Mouse (Mus musculus): ENCODE results near the gene 2410137M14Rik. TPM values are rescaled to one million over a fixed set of nuclear protein-coding genes. Genes with fewer than 3 reads are reported as not detected.

2410137M14Rik gene
- polyA plus RNA-seq, 1 experiment from 2014 or later = not detected

DNA sequence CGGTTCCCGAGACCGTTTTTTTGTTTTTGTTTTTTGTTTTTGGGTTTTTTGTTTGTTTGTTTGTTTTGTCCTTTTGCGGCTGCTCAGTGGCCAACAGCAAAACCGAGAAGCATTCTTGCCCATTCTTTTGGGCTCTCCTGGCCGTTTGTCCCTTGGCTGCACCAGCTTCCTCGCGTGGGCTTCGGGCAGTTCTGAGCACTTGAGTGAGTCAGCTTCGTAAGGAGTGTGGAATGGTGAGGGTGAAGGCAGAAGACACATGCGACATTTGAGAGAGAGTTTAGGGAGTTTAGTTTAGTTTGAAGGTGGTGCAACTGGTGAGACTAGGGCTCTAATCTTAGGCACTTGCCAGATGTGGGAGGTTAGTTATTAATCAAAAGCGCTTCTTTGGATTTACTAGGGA lies 22.2 kb downstream of the 2410137M14Rik start:
- Histone ChIP-seq H3K9me3 (no peaks in the 10 kb centered on the region), H3K27ac (peak overlapping the region; percentile 72)
- no peak for ATAC-seq (ENCODE audit: insufficient read depth, low FRiP score, low read depth)

DNA sequence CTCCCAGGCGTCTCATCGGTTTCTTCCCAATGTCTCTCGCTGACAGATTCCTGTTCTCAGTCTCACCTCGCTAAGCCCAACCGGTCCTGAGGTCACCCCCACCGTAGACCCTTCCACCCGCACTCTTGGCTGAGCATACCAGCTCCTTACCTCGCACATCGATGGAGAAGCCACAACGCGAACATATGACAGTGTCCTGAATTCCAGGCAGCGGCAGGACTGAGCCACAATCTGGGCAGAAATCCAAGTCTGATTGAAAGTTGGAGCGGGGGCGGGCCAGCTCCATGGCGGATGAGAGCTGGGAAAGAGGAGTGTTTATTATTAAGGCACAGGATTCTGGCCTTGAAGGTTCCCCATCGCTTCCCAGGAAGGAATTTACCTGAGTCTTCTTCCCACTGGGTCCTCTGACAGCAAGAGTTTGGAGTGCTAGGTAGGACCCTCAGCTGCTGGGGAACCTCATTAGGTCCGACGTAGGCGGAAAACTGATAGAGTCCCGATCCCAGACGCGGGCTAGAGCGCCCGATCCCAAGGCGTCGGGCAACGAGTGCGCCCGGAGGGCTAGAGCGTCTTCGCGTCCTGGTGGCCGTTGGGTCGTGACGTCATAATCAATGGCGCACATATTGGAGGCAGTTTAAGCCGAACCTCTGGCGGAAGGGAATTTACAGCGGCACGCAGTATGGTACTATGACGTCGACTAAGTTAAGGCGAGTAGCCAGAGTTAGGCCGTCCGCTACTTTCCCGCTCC lies 22.9 kb downstream of the 2410137M14Rik start, which contains the start of the genes Znrd1 and Znrd1as:
Znrd1 (minus strand) TSS at position 561 of the 745 bp plus-strand sequence.
Znrd1as (plus strand) TSS at position 594 of the 745 bp plus-strand sequence.
- H3K4me1 ChIP-seq = peaks cover 8% of the 10 kb centered on the region
- ATAC-seq (ENCODE audit: insufficient read depth, low FRiP score, low read depth) = peak; percentile 97
- H3K27me3 ChIP-seq (replicated peaks) = no peaks in the 10 kb centered on the region
- peak within 1 kb of the TSS; percentile 69 for H3K4me2 ChIP-seq
- no peaks in the 10 kb centered on the region for H3K9me3 ChIP-seq
- H3K36me3 ChIP-seq = peaks cover 7% of the 10 kb centered on the region
- peak within 1 kb of the TSS; percentile 51 for H3K9ac ChIP-seq
- H3K27ac ChIP-seq = peak within 1 kb of the TSS; percentile 72
- 0% methylated on average over 46 of the region's 46 CpGs for WGBS
- peak within 1 kb of the TSS; percentile 58 for H3K4me3 ChIP-seq (replicated peaks)

More for the DNA sequence above, 22.2 kb downstream of the 2410137M14Rik start:
- WGBS = 7% methylated on average over 12 of the region's 12 CpGs
- Histone ChIP-seq H3K27me3 (replicated peaks) (no peaks in the 10 kb centered on the region), H3K36me3 (peaks cover 7% of the 10 kb centered on the region), H3K9ac (peak overlapping the region; percentile 47), H3K4me2 (peak overlapping the region; percentile 69), H3K4me3 (replicated peaks) (peak overlapping the region; percentile 58), H3K4me1 (peaks cover 8% of the 10 kb centered on the region)

DNA sequence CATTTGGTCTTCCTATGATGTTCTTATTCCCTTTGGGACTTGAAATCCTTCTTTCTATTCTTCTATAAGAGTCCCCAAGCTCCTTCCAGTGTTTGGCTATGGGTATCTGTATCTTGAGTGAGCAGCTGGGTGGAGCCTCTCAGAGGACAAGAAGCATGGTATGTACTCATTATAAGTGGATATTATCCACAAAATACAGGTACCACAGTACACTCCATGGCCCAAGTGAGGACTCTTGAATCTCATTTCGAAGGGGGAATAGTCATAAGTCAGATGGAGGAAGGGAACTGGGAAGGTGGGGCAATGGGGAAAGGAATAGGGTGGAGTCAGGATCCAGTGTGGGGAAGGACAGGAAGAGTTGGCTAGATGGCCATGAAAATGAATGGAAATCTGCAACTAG lies 28.0 kb downstream of the 2410137M14Rik start:
- ATAC-seq (ENCODE audit: insufficient read depth, low FRiP score, low read depth) = no peak
- WGBS = 87% methylated on average over 1 of the region's 1 CpGs

GRCm38 (mm10) chr17:36952631-36953030 lies 28.4 kb downstream of the 2410137M14Rik start:
- H3K4me2 ChIP-seq = no peak overlapping the region
- H3K4me1 ChIP-seq = peaks cover 9% of the 10 kb centered on the region
- WGBS = 90% methylated on average over 2 of the region's 2 CpGs
- no peak overlapping the region for H3K9ac ChIP-seq
- H3K36me3 ChIP-seq = peaks cover 14% of the 10 kb centered on the region
- no peak overlapping the region for H3K27ac ChIP-seq
- no peaks in the 10 kb centered on the region for H3K9me3 ChIP-seq
- no peaks in the 10 kb centered on the region for H3K27me3 ChIP-seq (replicated peaks)
- H3K4me3 ChIP-seq (replicated peaks) = no peak overlapping the region
- ATAC-seq (ENCODE audit: insufficient read depth, low FRiP score, low read depth) = no peak

More for the DNA sequence above, 28.0 kb downstream of the 2410137M14Rik start:
- H3K9me3 ChIP-seq = no peaks in the 10 kb centered on the region
- H3K4me2 ChIP-seq = no peak overlapping the region
- H3K27me3 ChIP-seq (replicated peaks) = no peaks in the 10 kb centered on the region
- no peak overlapping the region for H3K4me3 ChIP-seq (replicated peaks)
- H3K36me3 ChIP-seq = peaks cover 14% of the 10 kb centered on the region
- no peak overlapping the region for H3K27ac ChIP-seq
- H3K9ac ChIP-seq = no peak overlapping the region
- peaks cover 9% of the 10 kb centered on the region for H3K4me1 ChIP-seq

GRCm38 (mm10) chr17:36950981-36951947 lies 29.8 kb downstream of the 2410137M14Rik start, which contains the start of gene Ppp1r11:
Gene Ppp1r11, minus strand, starts transcription at chr17:36951741.
- Histone ChIP-seq H3K9me3 (no peaks in the 10 kb centered on the region), H3K4me3 (replicated peaks) (peak within 1 kb of the TSS; percentile 74), H3K27me3 (replicated peaks) (no peaks in the 10 kb centered on the region), H3K4me2 (peak within 1 kb of the TSS; percentile 69), H3K9ac (peak within 1 kb of the TSS; percentile 62), H3K4me1 (peaks cover 9% of the 10 kb centered on the region; the same call in 1 of the 2 replicates), H3K36me3 (peaks cover 14% of the 10 kb centered on the region), H3K27ac (peak within 1 kb of the TSS; percentile 69; the same call in 1 of the 2 replicates)
- 2% methylated on average over 36 of the region's 36 CpGs for WGBS
- peak; percentile 97 for ATAC-seq (ENCODE audit: insufficient read depth, low FRiP score, low read depth)

DNA sequence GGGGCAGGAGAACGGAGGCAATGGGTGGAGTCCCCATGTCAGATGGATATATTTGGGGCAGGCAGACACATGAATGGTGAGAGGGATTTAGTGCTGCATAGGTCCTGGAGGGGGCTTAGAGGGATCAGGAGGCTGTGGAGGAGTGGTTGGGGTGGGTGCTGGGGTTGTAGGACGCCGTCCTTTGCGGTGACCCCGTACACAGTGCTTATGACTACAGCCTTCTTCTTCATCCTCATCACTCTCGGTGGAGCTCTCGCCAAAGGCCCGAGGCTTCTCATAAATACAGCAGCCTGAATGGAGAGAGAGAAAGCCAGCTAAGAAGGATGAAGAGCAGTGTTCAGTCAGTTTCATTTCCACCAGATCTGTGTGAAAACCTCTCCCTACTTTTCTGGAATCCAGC lies 31.8 kb downstream of the 2410137M14Rik start:
- H3K27ac ChIP-seq = no peak overlapping the region
- H3K9ac ChIP-seq = no peak overlapping the region
- peaks cover 9% of the 10 kb centered on the region; the same call in 1 of the 2 replicates for H3K4me1 ChIP-seq
- no peak overlapping the region for H3K4me3 ChIP-seq (replicated peaks)
- no peak for ATAC-seq (ENCODE audit: insufficient read depth, low FRiP score, low read depth)
- H3K27me3 ChIP-seq (replicated peaks) = peaks cover 11% of the 10 kb centered on the region
- WGBS = 97% methylated on average over 8 of the region's 8 CpGs
- no peak overlapping the region for H3K4me2 ChIP-seq
- H3K36me3 ChIP-seq = peaks cover 7% of the 10 kb centered on the region
- no peaks in the 10 kb centered on the region for H3K9me3 ChIP-seq

GRCm38 (mm10) chr17:36948286-36948685 lies 32.8 kb downstream of the 2410137M14Rik start:
- Histone ChIP-seq H3K9me3 (no peaks in the 10 kb centered on the region), H3K27ac (no peak overlapping the region), H3K36me3 (peaks cover 7% of the 10 kb centered on the region), H3K4me2 (no peak overlapping the region), H3K4me1 (peaks cover 10% of the 10 kb centered on the region; the same call in 1 of the 2 replicates), H3K9ac (no peak overlapping the region), H3K27me3 (replicated peaks) (peaks cover 15% of the 10 kb centered on the region), H3K4me3 (replicated peaks) (no peak overlapping the region)
- whole genome bisulfite sequencing = 94% methylated on average over 1 of the region's 1 CpGs
- ATAC-seq (ENCODE audit: insufficient read depth, low FRiP score, low read depth) = no peak

DNA sequence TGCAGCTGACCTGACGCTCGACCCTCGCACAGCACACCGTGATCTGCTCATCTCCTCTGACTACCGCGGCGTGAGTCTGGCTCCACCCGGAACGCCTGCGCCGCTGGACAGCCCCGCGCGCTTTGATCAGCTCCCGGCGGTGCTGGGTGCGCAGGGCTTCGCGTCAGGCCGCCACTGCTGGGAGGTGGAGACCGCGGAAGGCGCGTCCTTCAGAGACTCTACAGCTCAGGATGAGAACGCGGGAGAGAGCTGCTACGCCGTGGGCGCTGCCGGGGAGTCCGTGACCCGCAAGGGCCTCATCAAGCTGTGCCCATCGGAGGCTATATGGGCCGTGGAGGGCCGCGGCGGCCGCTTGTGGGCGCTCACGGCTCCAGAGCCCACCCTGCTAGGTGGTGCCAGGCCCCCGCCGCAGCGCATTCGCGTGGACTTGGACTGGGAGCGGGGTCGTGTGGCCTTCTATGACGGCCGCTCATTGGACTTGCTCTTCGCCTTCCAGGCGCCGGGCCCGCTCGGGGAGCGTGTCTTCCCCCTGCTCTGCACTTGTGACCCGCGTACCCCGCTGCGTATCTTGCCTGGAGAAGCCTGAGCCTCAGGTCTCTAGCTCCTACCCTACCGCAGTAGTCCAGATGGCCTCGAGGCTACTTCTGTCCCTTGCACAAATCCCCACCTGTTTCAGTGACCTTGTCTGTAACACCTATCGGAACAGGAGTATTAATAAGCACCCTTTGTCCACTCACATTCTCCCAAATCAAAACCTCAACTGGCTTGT lies 33.8 kb downstream of the 2410137M14Rik start:
- Histone ChIP-seq H3K36me3 (peaks cover 7% of the 10 kb centered on the region), H3K4me3 (replicated peaks) (peak overlapping the region; percentile 49)
- ATAC-seq (ENCODE audit: insufficient read depth, low FRiP score, low read depth) = 0 out of 2 replicates have a peak, but pooled peaks have one; percentile 3

DNA sequence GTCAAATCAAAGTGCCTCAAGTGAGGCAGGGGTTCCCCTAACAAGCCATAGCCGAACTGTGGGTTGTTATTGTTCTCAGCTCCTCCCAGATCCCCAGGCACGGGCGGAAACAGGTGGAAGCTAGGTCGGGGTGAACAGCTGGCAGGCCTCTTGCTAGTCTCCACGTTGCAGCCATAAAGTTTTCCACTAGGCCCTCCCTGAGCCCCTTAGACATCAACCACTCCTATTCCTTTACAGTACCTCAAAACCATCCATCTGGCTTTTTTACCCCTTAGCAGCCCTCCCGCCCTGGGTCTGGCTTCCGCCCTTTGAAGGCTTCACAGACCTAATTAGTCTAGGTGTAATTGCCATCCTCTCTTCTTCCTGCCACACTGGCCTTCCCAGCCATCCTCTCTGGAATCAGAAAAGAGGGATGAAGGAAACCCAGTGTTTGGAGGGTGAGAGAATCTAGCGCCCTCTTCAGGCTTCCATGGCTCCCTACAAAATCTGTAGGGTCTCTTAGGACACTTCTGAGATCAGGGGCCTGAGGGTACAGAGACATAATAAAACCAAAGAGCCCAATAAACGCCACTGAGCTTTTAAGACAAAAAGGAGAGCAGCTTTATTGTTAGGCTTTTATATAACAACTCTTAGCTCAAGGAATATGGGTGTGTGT lies 36.8 kb downstream of the 2410137M14Rik start:
- H3K27me3 ChIP-seq (replicated peaks) = peaks cover 40% of the 10 kb centered on the region

More for the DNA sequence above, 33.8 kb downstream of the 2410137M14Rik start:
- H3K27ac ChIP-seq = no peak overlapping the region
- H3K4me1 ChIP-seq = peaks cover 20% of the 10 kb centered on the region
- H3K4me2 ChIP-seq = peak overlapping the region; percentile 96
- peak overlapping the region; percentile 33 for H3K9ac ChIP-seq
- WGBS = 1% methylated on average over 62 of the region's 62 CpGs
- H3K9me3 ChIP-seq = no peaks in the 10 kb centered on the region
- peaks cover 26% of the 10 kb centered on the region for H3K27me3 ChIP-seq (replicated peaks)

GRCm38 (mm10) chr17:36943691-36944090 lies 37.3 kb downstream of the 2410137M14Rik start:
- Histone ChIP-seq H3K4me1 (peaks cover 14% of the 10 kb centered on the region), H3K27me3 (replicated peaks) (peaks cover 40% of the 10 kb centered on the region), H3K9ac (no peak overlapping the region), H3K9me3 (no peaks in the 10 kb centered on the region), H3K4me3 (replicated peaks) (peak overlapping the region; percentile 41), H3K36me3 (peaks cover 1% of the 10 kb centered on the region; the same call in 1 of the 2 replicates), H3K4me2 (peak overlapping the region; percentile 88; the same call in 1 of the 2 replicates), H3K27ac (no peak overlapping the region)
- ATAC-seq (ENCODE audit: insufficient read depth, low FRiP score, low read depth) = no peak
- WGBS = 20% methylated on average over 5 of the region's 5 CpGs

More for the DNA sequence above, 36.8 kb downstream of the 2410137M14Rik start:
- H3K4me2 ChIP-seq = no peak overlapping the region
- H3K9ac ChIP-seq = no peak overlapping the region
- peaks cover 7% of the 10 kb centered on the region for H3K36me3 ChIP-seq
- no peak overlapping the region for H3K27ac ChIP-seq
- H3K4me1 ChIP-seq = peaks cover 14% of the 10 kb centered on the region
- H3K4me3 ChIP-seq (replicated peaks) = no peak overlapping the region
- no peaks in the 10 kb centered on the region for H3K9me3 ChIP-seq
- no peak for ATAC-seq (ENCODE audit: insufficient read depth, low FRiP score, low read depth)
- 21% methylated on average over 9 of the region's 9 CpGs for WGBS
